Mouse (Mus musculus) thymus, adult 2 months (tissue): Measurements from ENCODE around the gene Cacna1e. TPM values are rescaled to one million over a fixed set of nuclear protein-coding genes. Genes with fewer than 3 reads are reported as not detected.

Source experiments
- DNase-seq: peaks from one replicate; pipeline ENCODE4 v3.0.0; 2021
- H3K27ac ChIP-seq: fragments of 200-500 bp; 2 replicates; pipeline ENCODE4 v1.5.1; 2012; ENCODE audit warnings: low read length, control low read depth; ENCODE audit not compliant: control insufficient read depth, insufficient read depth
- H3K27me3 ChIP-seq: fragments of 200-500 bp; 2 replicates; pipeline ENCODE4 v1.6.1; 2012; ENCODE audit warnings: mild to moderate bottlenecking, low read length, moderate library complexity, mixed read lengths; ENCODE audit not compliant: control insufficient read depth, insufficient read depth
- H3K36me3 ChIP-seq: fragments of 200-500 bp; 2 replicates; pipeline ENCODE4 v1.6.1; 2012; ENCODE audit warnings: mild to moderate bottlenecking, low read length, moderate library complexity; ENCODE audit not compliant: control insufficient read depth, insufficient read depth
- H3K4me1 ChIP-seq: fragments of 200-500 bp; replicated peaks from 2 replicates; pipeline ENCODE4 v1.6.1; 2012; ENCODE audit warnings: low read length; ENCODE audit not compliant: control insufficient read depth, insufficient read depth
- H3K4me3 ChIP-seq: fragments of 200-500 bp; 2 replicates; pipeline ENCODE4 v1.5.1; 2012; ENCODE audit warnings: mild to moderate bottlenecking, low read length, control low read depth, moderate library complexity; ENCODE audit not compliant: control insufficient read depth, insufficient read depth
- CTCF ChIP-seq: fragments of 200-500 bp; IDR thresholded peaks from 2 replicates; pipeline ENCODE4 v1.5.1; 2012; ENCODE audit warnings: mild to moderate bottlenecking, control low read depth, low read length, moderate library complexity, borderline replicate concordance; ENCODE audit not compliant: control insufficient read depth, poor library complexity, insufficient read depth; ENCODE audit errors: extremely low read depth
- POLR2A ChIP-seq: fragments of 200-500 bp; IDR thresholded peaks from 2 replicates; pipeline ENCODE4 v1.6.1; 2012; ENCODE audit warnings: mild to moderate bottlenecking, low read length, control low read depth, moderate library complexity; ENCODE audit not compliant: control insufficient read depth, poor library complexity, insufficient read depth; ENCODE audit errors: extremely low read depth
- WGBS: fragments of 180-500 bp; shearing (Covaris S2); methylation state at CpG from one replicate; pipeline ENCODE4 v1.1.7; 2018; 5-methylcytosine and 5-hydroxymethylcytosine counted together
- polyA plus RNA-seq: library from polyadenylated mRNA; depleted of rRNA; stranded (reverse); fragments of >200 nt; gene quantifications from 2 replicates; pipeline ENCODE4 v1.2.3, GENCODE M21; 2012

Gene Cacna1e
- polyA plus RNA-seq, 1 experiment, result 11.8 TPM

- no peak overlapping the region for H3K4me3 ChIP-seq
- H3K27me3 ChIP-seq, result no peaks in the 10 kb centered on the region
- H3K36me3 ChIP-seq, result no peaks in the 10 kb centered on the region
- H3K27ac ChIP-seq, result no peak overlapping the region
- TF ChIP-seq CTCF (no peak), POLR2A (no peak)
- no peak for DNase-seq
- no peaks in the 10 kb centered on the region for H3K4me1 ChIP-seq
Measured at GRCm38 (mm10) chr1:154603781-154604180, 280.5 kb downstream of the Cacna1e start.

GRCm38 (mm10) chr1:154602531-154602930 is 281.8 kb downstream of the Cacna1e start:
- no peaks in the 10 kb centered on the region for H3K27me3 ChIP-seq
- H3K4me1 ChIP-seq, result no peaks in the 10 kb centered on the region
- H3K4me3 ChIP-seq, result no peak overlapping the region
- no peaks in the 10 kb centered on the region for H3K36me3 ChIP-seq
- DNase-seq, result no peak
- TF ChIP-seq POLR2A (no peak), CTCF (no peak)
- 98% methylated on average over 1 of the region's 1 CpGs for WGBS
- no peak overlapping the region for H3K27ac ChIP-seq

- no peaks in the 10 kb centered on the region for H3K36me3 ChIP-seq
- DNase-seq, result no peak
- H3K4me1 ChIP-seq, result no peaks in the 10 kb centered on the region
- H3K27me3 ChIP-seq, result no peaks in the 10 kb centered on the region
- 95% methylated on average over 3 of the region's 3 CpGs for WGBS
- TF ChIP-seq POLR2A, result no peak
- no peak for TF ChIP-seq CTCF
- H3K4me3 ChIP-seq, result no peak overlapping the region
- no peak overlapping the region for H3K27ac ChIP-seq
Measured at GRCm38 (mm10) chr1:154582516-154582915, 301.8 kb downstream of the Cacna1e start.

GRCm38 (mm10) chr1:154579929-154580328 is 304.4 kb downstream of the Cacna1e start:
- H3K36me3 ChIP-seq, result no peaks in the 10 kb centered on the region
- H3K4me1 ChIP-seq, result no peaks in the 10 kb centered on the region
- 83% methylated on average over 2 of the region's 2 CpGs for WGBS
- H3K4me3 ChIP-seq, result no peak overlapping the region
- no peaks in the 10 kb centered on the region for H3K27me3 ChIP-seq
- TF ChIP-seq POLR2A (no peak), CTCF (no peak)
- no peak for DNase-seq
- no peak overlapping the region for H3K27ac ChIP-seq

- 85% methylated on average over 4 of the region's 4 CpGs for WGBS
- TF ChIP-seq CTCF (no peak), POLR2A (no peak)
- DNase-seq, result no peak
- Histone ChIP-seq H3K27me3 (no peaks in the 10 kb centered on the region), H3K4me3 (no peak overlapping the region), H3K36me3 (no peaks in the 10 kb centered on the region), H3K27ac (no peak overlapping the region), H3K4me1 (no peaks in the 10 kb centered on the region)
Measured at GRCm38 (mm10) chr1:154578748-154579147, 305.6 kb downstream of the Cacna1e start.

GRCm38 (mm10) chr1:154576418-154576817 is 307.9 kb downstream of the Cacna1e start:
- TF ChIP-seq POLR2A (no peak), CTCF (no peak)
- no peak for DNase-seq
- Histone ChIP-seq H3K27ac (no peak overlapping the region), H3K27me3 (no peaks in the 10 kb centered on the region), H3K4me3 (no peak overlapping the region), H3K36me3 (no peaks in the 10 kb centered on the region), H3K4me1 (no peaks in the 10 kb centered on the region)
- 66% methylated on average over 2 of the region's 2 CpGs for WGBS

- WGBS, result 86% methylated on average over 6 of the region's 6 CpGs
- H3K4me3 ChIP-seq, result no peak overlapping the region
Measured at GRCm38 (mm10) chr1:154566026-154566425, 318.3 kb downstream of the Cacna1e start.

More at GRCm38 (mm10) chr1:154566026-154566425, 318.3 kb downstream of the Cacna1e start:
- Histone ChIP-seq H3K27me3 (no peaks in the 10 kb centered on the region), H3K27ac (no peak overlapping the region), H3K36me3 (no peaks in the 10 kb centered on the region), H3K4me1 (no peaks in the 10 kb centered on the region)
- no peak for TF ChIP-seq POLR2A
- no peak for TF ChIP-seq CTCF
- no peak for DNase-seq
